Mouse (Mus musculus): Measurements from ENCODE around the gene Plppr2. TPM values are rescaled to one million over a fixed set of nuclear protein-coding genes. Genes with fewer than 3 reads are reported as not detected.

The Plppr2 gene
- polyA plus RNA-seq, 1 experiment from 2014 or later: 5.2 TPM

- 78% methylated on average over 12 of the region's 12 CpGs for WGBS
- peaks cover 9% of the 10 kb centered on the region for H3K4me1 ChIP-seq
- no peaks in the 10 kb centered on the region for H3K36me3 ChIP-seq
- H3K9me3 ChIP-seq: no peaks in the 10 kb centered on the region
- peaks cover 4% of the 10 kb centered on the region; the same call in 1 of the 2 replicates for H3K27me3 ChIP-seq (replicated peaks)
- no peak overlapping the region for H3K4me3 ChIP-seq
- ATAC-seq (ENCODE audit: extremely low read depth, insufficient number of reproducible peaks, low FRiP score, low TSS enrichment): no peak
- no peak overlapping the region for H3K27ac ChIP-seq (replicated peaks)
- H3K9ac ChIP-seq: no peak overlapping the region
- H3K4me2 ChIP-seq: no peak overlapping the region
Measured at GRCm38 (mm10) chr9:21934021-21934420, 2.8 kb upstream of the Plppr2 start.

DNA sequence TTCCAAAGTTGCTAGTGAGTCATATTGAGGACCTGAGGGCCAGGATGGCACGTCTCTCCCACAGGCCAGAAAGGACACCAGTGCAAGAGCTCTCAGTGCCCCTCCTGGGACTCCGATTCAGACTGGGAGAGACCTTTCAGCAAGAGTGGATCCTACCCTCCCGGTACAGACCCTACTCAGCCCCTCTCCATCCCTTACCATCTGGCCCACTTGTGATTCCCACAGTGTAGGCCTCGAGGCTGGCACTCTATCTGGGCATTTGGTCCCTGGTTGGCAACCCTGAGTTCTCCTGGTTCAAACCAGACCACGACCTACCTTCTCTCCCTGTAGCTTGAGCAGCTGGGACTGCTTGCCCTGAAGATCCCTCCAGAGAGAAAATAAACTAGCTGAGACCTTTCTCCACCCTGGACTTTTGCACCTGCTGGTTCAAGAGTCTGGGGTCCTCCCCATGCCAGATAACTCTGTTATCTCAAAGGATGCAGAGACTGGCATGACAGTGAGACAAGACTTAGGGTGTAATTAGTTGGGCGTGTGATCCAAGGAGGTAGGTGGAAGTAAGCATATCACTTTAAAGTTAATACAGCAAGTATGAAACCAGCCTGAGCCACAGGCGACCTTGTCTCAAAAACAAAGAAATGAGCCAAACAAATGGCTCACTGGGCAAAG, 1.2 kb upstream of the Plppr2 start:
- H3K4me2 ChIP-seq: no peak overlapping the region
- no peak overlapping the region for H3K9ac ChIP-seq
- H3K36me3 ChIP-seq: no peaks in the 10 kb centered on the region
- H3K4me1 ChIP-seq: peaks cover 9% of the 10 kb centered on the region
- H3K9me3 ChIP-seq: no peaks in the 10 kb centered on the region
- H3K27me3 ChIP-seq (replicated peaks): peaks cover 4% of the 10 kb centered on the region; the same call in 1 of the 2 replicates
- H3K27ac ChIP-seq (replicated peaks): no peak overlapping the region
- no peak overlapping the region for H3K4me3 ChIP-seq
- WGBS: 77% methylated on average over 7 of the region's 7 CpGs
- ATAC-seq (ENCODE audit: extremely low read depth, insufficient number of reproducible peaks, low FRiP score, low TSS enrichment): no peak

DNA sequence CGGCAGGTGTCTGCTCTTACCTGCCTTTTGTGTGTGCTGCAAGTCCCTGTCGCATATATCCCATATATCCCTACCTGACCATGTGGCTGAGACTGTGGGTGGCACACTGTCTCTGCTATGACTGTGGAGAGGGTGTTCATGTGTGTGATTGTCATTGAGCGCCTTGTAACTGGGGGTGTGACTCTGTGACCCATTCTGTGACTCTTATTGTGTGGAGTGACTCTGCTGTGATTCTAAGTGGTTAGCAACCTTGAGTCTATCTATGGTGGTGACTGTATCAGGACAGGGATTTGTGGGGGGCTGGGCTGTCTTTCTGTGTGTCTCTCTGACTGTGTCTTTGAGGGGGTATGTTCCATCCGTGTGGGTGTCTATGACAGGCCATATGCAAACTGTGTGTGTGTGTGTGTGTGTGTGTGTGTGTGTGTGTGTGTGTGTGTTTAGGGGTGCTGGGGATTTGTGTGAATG, 910 bp downstream of the Plppr2 start:
- ATAC-seq (ENCODE audit: extremely low read depth, insufficient number of reproducible peaks, low FRiP score, low TSS enrichment): no peak
- Histone ChIP-seq H3K4me1 (peaks cover 9% of the 10 kb centered on the region), H3K9ac (no peak overlapping the region), H3K27ac (replicated peaks) (no peak overlapping the region), H3K27me3 (replicated peaks) (peaks cover 4% of the 10 kb centered on the region; the same call in 1 of the 2 replicates), H3K4me3 (peak overlapping the region; percentile 62), H3K9me3 (no peaks in the 10 kb centered on the region), H3K4me2 (peak overlapping the region; percentile 84), H3K36me3 (no peaks in the 10 kb centered on the region)
- WGBS: 76% methylated on average over 4 of the region's 4 CpGs

DNA sequence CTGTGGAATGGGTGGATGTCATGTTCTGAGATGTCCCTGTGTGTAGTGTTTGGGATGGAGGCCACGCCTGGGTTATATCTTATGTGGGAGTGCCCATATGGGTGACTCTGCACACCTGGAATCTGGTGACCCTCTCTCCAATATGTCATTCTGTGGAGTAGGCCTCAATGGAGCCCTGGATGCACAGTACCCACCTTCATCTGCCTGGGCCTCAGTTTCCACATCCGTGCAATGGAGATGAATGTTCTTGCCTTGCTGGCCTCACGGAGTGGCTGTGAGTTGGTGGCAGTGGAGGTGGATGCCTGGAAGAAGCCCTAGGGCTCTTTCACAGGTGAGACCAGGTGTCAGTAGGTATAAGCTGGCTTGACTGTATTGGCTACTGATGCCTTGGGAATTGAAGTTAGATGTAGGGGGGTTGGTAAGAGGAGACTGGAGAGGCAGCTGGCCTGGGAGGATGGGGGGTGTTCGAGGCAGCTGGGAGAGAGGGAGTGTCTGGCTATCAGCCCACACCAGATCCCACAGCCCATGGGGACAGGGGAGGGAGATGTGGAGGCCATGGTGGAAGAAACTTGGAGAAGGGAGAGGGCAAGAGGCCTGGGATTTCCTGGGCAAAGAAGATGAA, 1.5 kb downstream of the Plppr2 start:
- WGBS: 70% methylated on average over 4 of the region's 4 CpGs
- H3K9me3 ChIP-seq: no peaks in the 10 kb centered on the region
- H3K36me3 ChIP-seq: no peaks in the 10 kb centered on the region
- H3K27me3 ChIP-seq (replicated peaks): peaks cover 7% of the 10 kb centered on the region
- H3K4me3 ChIP-seq: no peak overlapping the region
- no peak for ATAC-seq (ENCODE audit: extremely low read depth, insufficient number of reproducible peaks, low FRiP score, low TSS enrichment)
- no peak overlapping the region for H3K27ac ChIP-seq (replicated peaks)
- no peak overlapping the region for H3K9ac ChIP-seq
- H3K4me2 ChIP-seq: no peak overlapping the region
- H3K4me1 ChIP-seq: peaks cover 9% of the 10 kb centered on the region

- no peaks in the 10 kb centered on the region for H3K36me3 ChIP-seq
- ATAC-seq (ENCODE audit: extremely low read depth, insufficient number of reproducible peaks, low FRiP score, low TSS enrichment): no peak
- H3K27ac ChIP-seq (replicated peaks): no peak overlapping the region
- no peak overlapping the region for H3K4me3 ChIP-seq
- peaks cover 13% of the 10 kb centered on the region for H3K4me1 ChIP-seq
- peaks cover 48% of the 10 kb centered on the region for H3K27me3 ChIP-seq (replicated peaks)
- H3K4me2 ChIP-seq: no peak overlapping the region
- WGBS: 62% methylated on average over 11 of the region's 12 CpGs
- no peak overlapping the region for H3K9ac ChIP-seq
- H3K9me3 ChIP-seq: no peaks in the 10 kb centered on the region
Measured at GRCm38 (mm10) chr9:21943046-21943445, 6.2 kb downstream of the Plppr2 start.

GRCm38 (mm10) chr9:21943638-21944037, 6.8 kb downstream of the Plppr2 start:
- 35% methylated on average over 12 of the region's 12 CpGs for WGBS

DNA sequence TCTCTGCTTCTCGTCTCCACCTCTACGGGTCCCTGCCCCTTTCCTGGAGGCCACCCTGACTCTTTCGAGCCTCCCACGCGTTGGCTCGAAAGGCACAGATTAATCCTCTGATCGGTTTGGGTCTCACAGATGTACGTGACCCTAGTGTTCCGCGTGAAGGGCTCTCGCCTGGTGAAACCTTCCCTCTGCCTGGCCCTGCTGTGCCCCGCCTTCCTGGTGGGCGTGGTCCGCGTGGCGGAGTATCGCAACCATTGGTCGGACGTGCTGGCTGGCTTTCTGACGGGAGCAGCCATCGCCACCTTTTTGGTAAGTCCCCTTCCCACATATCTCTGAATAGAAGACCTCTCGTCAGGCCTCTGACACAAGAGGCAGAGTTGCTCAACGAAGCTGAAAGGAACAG, 7.4 kb downstream of the Plppr2 start:
- H3K4me2 ChIP-seq: peak overlapping the region; percentile 40; the same call in 1 of the 2 replicates
- 11% methylated on average over 23 of the region's 23 CpGs for WGBS
- peak overlapping the region; percentile 10 for H3K4me3 ChIP-seq

More at GRCm38 (mm10) chr9:21943638-21944037, 6.8 kb downstream of the Plppr2 start:
- 0 out of 2 replicates have a peak overlapping the region, but pooled peaks have one; percentile 40 for H3K4me2 ChIP-seq
- no peaks in the 10 kb centered on the region for H3K36me3 ChIP-seq
- peaks cover 54% of the 10 kb centered on the region for H3K27me3 ChIP-seq (replicated peaks)
- H3K9ac ChIP-seq: no peak overlapping the region
- ATAC-seq (ENCODE audit: extremely low read depth, insufficient number of reproducible peaks, low FRiP score, low TSS enrichment): no peak
- H3K9me3 ChIP-seq: no peaks in the 10 kb centered on the region
- H3K4me3 ChIP-seq: no peak overlapping the region
- peaks cover 13% of the 10 kb centered on the region for H3K4me1 ChIP-seq
- H3K27ac ChIP-seq (replicated peaks): no peak overlapping the region

DNA sequence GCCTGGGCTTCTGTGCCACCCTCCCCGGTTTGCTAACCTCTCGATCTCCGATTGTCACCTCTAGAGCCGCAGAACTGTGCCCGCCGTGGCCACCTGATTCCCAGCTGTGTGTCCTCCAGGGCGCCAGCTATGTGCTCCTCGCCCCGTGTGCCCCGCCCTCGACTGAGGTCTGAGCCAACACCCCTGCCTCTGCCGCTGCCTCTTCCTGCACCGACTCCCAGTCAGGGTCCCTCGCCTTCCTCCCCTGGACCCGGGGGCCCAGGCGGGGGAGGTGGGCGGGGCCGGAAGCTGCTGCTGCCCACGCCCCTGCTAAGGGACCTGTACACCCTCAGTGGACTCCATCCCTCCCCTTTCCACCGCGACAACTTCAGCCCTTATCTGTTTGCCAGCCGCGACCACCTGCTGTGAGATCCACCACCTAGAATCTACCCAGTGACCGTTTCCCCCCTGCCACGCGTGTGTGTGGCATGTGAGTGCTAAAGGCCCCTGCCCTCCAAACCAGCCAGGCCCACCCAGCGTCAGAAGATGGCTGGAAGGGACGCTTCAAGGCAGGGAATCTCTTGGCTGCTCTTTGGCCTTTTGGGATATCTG, 10.8 kb downstream of the Plppr2 start:
- 5% methylated on average over 28 of the region's 28 CpGs for WGBS
- Histone ChIP-seq H3K4me1 (peaks cover 13% of the 10 kb centered on the region), H3K27me3 (replicated peaks) (peaks cover 69% of the 10 kb centered on the region), H3K36me3 (no peaks in the 10 kb centered on the region), H3K27ac (replicated peaks) (no peak overlapping the region), H3K4me2 (peak overlapping the region; percentile 37), H3K4me3 (0 out of 2 replicates have a peak overlapping the region, but pooled peaks have one; percentile 2), H3K9me3 (no peaks in the 10 kb centered on the region), H3K9ac (no peak overlapping the region)
- no peak for ATAC-seq (ENCODE audit: extremely low read depth, insufficient number of reproducible peaks, low FRiP score, low TSS enrichment)

More for the DNA sequence above, 7.4 kb downstream of the Plppr2 start:
- Histone ChIP-seq H3K27me3 (replicated peaks) (peaks cover 61% of the 10 kb centered on the region), H3K27ac (replicated peaks) (no peak overlapping the region), H3K36me3 (no peaks in the 10 kb centered on the region), H3K9me3 (no peaks in the 10 kb centered on the region), H3K4me1 (peaks cover 13% of the 10 kb centered on the region), H3K9ac (no peak overlapping the region)
- no peak for ATAC-seq (ENCODE audit: extremely low read depth, insufficient number of reproducible peaks, low FRiP score, low TSS enrichment)

DNA sequence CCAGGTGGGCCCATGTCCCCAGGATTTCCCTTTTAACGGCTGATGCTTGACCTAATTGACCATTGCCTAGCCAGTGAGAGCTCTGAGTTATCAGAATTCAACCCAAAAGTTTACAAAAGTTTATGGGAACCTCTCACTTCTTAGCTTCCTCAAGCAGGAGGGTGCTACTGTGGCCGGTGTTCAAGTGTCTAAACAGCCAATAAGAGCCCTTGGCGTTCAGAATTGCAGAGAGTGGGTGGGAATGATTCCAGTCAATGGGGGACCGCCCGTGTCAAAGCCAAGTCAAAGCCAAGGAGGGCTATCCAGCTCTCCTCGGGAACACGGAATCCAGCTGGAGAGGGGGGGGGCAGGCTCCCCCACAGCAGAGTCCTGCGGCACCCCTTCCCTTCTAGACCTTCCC, 11.3 kb downstream of the Plppr2 start:
- Histone ChIP-seq H3K9me3 (no peaks in the 10 kb centered on the region), H3K4me2 (0 out of 2 replicates have a peak overlapping the region, but pooled peaks have one; percentile 37), H3K9ac (no peak overlapping the region), H3K27ac (replicated peaks) (no peak overlapping the region), H3K36me3 (no peaks in the 10 kb centered on the region), H3K4me3 (no peak overlapping the region), H3K27me3 (replicated peaks) (peaks cover 68% of the 10 kb centered on the region), H3K4me1 (peaks cover 13% of the 10 kb centered on the region)
- ATAC-seq (ENCODE audit: extremely low read depth, insufficient number of reproducible peaks, low FRiP score, low TSS enrichment): no peak
- WGBS: 48% methylated on average over 8 of the region's 8 CpGs

GRCm38 (mm10) chr9:21948790-21949189, 12.0 kb downstream of the Plppr2 start:
- WGBS: 63% methylated on average over 6 of the region's 6 CpGs
- H3K9ac ChIP-seq: no peak overlapping the region
- no peaks in the 10 kb centered on the region for H3K36me3 ChIP-seq
- peaks cover 13% of the 10 kb centered on the region for H3K4me1 ChIP-seq
- H3K4me3 ChIP-seq: no peak overlapping the region
- H3K4me2 ChIP-seq: no peak overlapping the region
- ATAC-seq (ENCODE audit: extremely low read depth, insufficient number of reproducible peaks, low FRiP score, low TSS enrichment): no peak
- H3K9me3 ChIP-seq: no peaks in the 10 kb centered on the region
- no peak overlapping the region for H3K27ac ChIP-seq (replicated peaks)
- H3K27me3 ChIP-seq (replicated peaks): peaks cover 62% of the 10 kb centered on the region

- Histone ChIP-seq H3K27ac (replicated peaks) (no peak overlapping the region), H3K9me3 (no peaks in the 10 kb centered on the region), H3K4me1 (peaks cover 16% of the 10 kb centered on the region; the same call in 1 of the 2 replicates), H3K36me3 (no peaks in the 10 kb centered on the region), H3K27me3 (replicated peaks) (peaks cover 48% of the 10 kb centered on the region), H3K9ac (no peak overlapping the region), H3K4me3 (no peak overlapping the region), H3K4me2 (no peak overlapping the region)
- WGBS: 15% methylated on average over 11 of the region's 11 CpGs
- no peak for ATAC-seq (ENCODE audit: extremely low read depth, insufficient number of reproducible peaks, low FRiP score, low TSS enrichment)
Measured at GRCm38 (mm10) chr9:21950322-21950721, 13.5 kb downstream of the Plppr2 start.

Measured in heart, embryonic 13.5 days (tissue).